Mouse (Mus musculus): ENCODE data around the gene Tln2.

DNA sequence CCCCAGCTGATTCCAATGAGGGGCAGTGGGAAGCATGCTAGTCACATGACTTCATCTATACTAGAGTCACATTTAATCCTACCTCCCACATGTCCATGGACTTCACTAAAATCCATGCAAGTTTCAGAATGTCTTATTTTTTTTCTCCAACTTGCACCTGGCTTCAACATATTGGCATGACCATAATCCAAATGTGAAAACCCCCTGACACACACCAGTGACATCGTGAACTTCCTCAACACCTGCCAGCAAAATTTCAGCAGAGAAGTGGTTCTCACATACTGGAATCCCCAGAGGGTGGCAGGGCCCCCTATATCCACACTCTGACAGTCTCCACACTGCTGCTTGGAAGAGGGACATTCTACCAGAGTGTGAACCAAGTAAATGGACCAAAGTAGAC is 57.7 kb downstream of the Tln2 start:
- TF ChIP-seq EP300 (IDR thresholded peaks at IDR 0.05; ENCODE audit: insufficient read depth, low read depth, low read length): no peak
- no peak for TF ChIP-seq CTCF (IDR thresholded peaks at IDR 0.05; ENCODE audit: low read depth, low read length)

Measured in ES-Bruce4 (cell line).